Mouse (Mus musculus): ENCODE data around the gene Otud7a. TPM values are rescaled to one million over a fixed set of nuclear protein-coding genes. Genes with fewer than 3 reads are reported as not detected.

The Otud7a gene
- polyA plus RNA-seq, 1 experiment from 2014 or later, result 0.29 TPM

GRCm38 (mm10) chr7:63509825-63510224, 65.3 kb downstream of the Otud7a start:
- no peak for ATAC-seq (ENCODE audit: low FRiP score, low read depth)
- no peaks in the 10 kb centered on the region for H3K27me3 ChIP-seq
- no peaks in the 10 kb centered on the region for H3K9me3 ChIP-seq
- H3K9ac ChIP-seq, result no peak overlapping the region
- H3K4me1 ChIP-seq, result no peaks in the 10 kb centered on the region
- 69% methylated on average over 1 of the region's 1 CpGs for WGBS
- H3K27ac ChIP-seq, result no peak overlapping the region
- H3K36me3 ChIP-seq, result no peaks in the 10 kb centered on the region
- no peak overlapping the region for H3K4me2 ChIP-seq (replicated peaks)
- H3K4me3 ChIP-seq, result no peak overlapping the region

DNA sequence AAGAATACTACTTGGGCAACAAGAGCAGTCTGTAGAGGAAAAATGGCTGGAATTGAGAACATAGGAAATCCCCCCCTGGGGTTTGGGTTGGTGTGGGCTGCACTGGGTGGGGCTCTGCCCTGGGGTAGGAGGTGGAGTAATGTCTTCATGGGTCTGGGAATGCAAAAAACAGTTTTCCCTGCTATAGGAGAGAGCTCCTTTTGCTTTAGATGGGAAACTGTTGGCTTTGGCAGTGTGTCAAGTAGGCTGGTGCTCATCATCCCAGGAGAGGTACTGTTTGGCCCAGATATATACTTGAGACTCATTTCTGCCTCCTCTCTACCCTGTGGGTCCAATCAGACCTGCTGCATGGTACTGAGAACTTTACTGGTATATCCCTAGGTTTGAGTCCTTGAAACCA, 66.9 kb downstream of the Otud7a start:
- no peak overlapping the region for H3K27ac ChIP-seq
- no peaks in the 10 kb centered on the region for H3K4me1 ChIP-seq
- H3K4me2 ChIP-seq (replicated peaks), result no peak overlapping the region
- H3K27me3 ChIP-seq, result no peaks in the 10 kb centered on the region
- no peak overlapping the region for H3K9ac ChIP-seq
- no peak for ATAC-seq (ENCODE audit: low FRiP score, low read depth)
- no peak overlapping the region for H3K4me3 ChIP-seq
- no peaks in the 10 kb centered on the region for H3K36me3 ChIP-seq
- H3K9me3 ChIP-seq, result no peaks in the 10 kb centered on the region

- Histone ChIP-seq H3K4me1 (no peaks in the 10 kb centered on the region), H3K27me3 (no peaks in the 10 kb centered on the region), H3K4me3 (no peak overlapping the region), H3K36me3 (no peaks in the 10 kb centered on the region), H3K9ac (no peak overlapping the region), H3K4me2 (replicated peaks) (no peak overlapping the region), H3K27ac (no peak overlapping the region), H3K9me3 (no peaks in the 10 kb centered on the region)
- no peak for ATAC-seq (ENCODE audit: low FRiP score, low read depth)
- 67% methylated on average over 2 of the region's 2 CpGs for WGBS
Measured at GRCm38 (mm10) chr7:63512561-63512960, 68.0 kb downstream of the Otud7a start.

DNA sequence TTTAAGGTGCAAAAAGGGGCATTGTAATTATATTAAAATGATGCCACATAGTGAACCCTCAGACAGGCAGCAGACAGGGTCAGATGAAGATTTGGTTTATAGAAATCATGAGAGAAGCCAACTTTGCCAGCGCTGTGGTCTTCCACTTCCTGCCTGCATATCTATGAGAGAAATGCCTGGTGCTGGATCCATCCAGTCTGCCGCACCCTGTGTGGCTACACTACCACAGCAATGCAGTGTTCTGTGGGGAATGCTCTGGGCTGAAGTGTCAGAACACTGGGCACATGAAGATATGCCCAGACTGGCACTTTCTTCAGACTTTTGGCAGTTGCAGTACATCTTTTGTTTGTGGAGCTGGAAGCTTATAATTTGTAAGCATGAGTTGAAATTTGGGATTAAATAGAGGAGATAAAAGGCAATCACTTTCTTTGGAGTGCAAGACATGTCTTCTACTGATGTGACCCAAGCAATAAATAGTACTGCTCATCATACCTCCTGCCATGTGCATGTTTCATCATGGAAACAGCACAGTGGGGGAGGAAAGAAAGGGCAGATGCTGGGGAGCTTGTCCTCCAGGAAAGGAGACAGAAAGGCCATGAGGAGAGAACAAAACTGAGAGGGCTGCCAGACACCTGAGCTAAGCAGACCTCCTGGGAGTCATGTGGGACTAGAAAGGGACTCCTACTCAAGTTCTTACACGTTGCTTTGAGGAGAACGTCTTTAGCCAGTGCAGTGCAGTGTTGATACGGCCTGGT, 71.8 kb downstream of the Otud7a start:
- Histone ChIP-seq H3K4me1 (no peaks in the 10 kb centered on the region), H3K9me3 (no peaks in the 10 kb centered on the region), H3K4me3 (no peak overlapping the region), H3K4me2 (replicated peaks) (no peak overlapping the region), H3K27ac (no peak overlapping the region), H3K27me3 (no peaks in the 10 kb centered on the region), H3K9ac (no peak overlapping the region), H3K36me3 (no peaks in the 10 kb centered on the region)
- WGBS, result 85% methylated on average over 5 of the region's 5 CpGs
- no peak for ATAC-seq (ENCODE audit: low FRiP score, low read depth)

DNA sequence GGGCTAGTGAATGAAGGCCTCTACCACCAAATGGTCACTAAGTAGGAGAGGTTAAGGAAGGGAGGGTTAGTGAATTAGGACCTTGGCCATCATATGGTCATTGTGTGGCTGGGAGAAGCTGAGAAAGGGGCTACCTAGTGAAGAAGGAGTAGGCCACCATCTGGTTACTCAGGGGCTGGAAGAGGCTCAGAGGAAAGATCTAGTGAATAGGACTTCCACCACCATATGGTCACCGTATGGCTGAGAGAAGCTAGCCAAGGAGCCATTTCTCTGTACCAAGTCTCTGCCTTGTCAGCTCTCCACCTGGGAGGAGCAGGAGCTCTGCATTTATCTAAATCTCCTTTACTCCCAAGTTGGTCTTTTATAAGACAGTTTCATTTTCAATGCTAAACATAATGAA, 75.7 kb downstream of the Otud7a start:
- no peaks in the 10 kb centered on the region for H3K9me3 ChIP-seq
- H3K4me1 ChIP-seq, result no peaks in the 10 kb centered on the region
- no peak for ATAC-seq (ENCODE audit: low FRiP score, low read depth)
- no peaks in the 10 kb centered on the region for H3K27me3 ChIP-seq
- WGBS, result 70% methylated on average over 1 of the region's 1 CpGs
- no peak overlapping the region for H3K4me3 ChIP-seq
- H3K27ac ChIP-seq, result no peak overlapping the region
- no peaks in the 10 kb centered on the region for H3K36me3 ChIP-seq
- H3K9ac ChIP-seq, result no peak overlapping the region
- H3K4me2 ChIP-seq (replicated peaks), result no peak overlapping the region

DNA sequence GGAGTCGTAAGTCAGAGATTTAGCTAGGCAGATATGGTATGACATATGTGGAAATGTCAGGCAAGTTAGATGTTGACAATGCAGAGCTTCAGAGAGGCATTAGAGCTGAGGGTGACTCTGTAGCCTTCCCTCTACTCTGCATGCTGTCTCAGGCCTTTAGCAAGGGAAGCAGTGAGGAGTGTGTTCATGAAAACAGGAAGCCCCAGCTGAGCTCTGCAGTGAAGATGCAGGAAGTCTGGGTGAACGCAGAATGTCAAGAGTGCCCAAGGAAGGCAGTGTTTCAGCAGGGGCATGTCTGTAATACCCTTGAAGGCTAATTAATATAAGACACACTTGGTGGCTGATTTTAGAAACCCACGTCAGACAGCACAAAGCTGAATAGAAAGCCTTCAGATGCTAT, 77.9 kb downstream of the Otud7a start:
- no peak for ATAC-seq (ENCODE audit: low FRiP score, low read depth)
- H3K4me1 ChIP-seq, result no peaks in the 10 kb centered on the region
- no peak overlapping the region for H3K27ac ChIP-seq
- H3K9me3 ChIP-seq, result no peaks in the 10 kb centered on the region
- no peaks in the 10 kb centered on the region for H3K36me3 ChIP-seq
- WGBS, result 69% methylated on average over 3 of the region's 3 CpGs
- H3K4me3 ChIP-seq, result no peak overlapping the region
- H3K9ac ChIP-seq, result no peak overlapping the region
- no peaks in the 10 kb centered on the region for H3K27me3 ChIP-seq
- no peak overlapping the region for H3K4me2 ChIP-seq (replicated peaks)

GRCm38 (mm10) chr7:63523051-63523450, 78.5 kb downstream of the Otud7a start:
- Histone ChIP-seq H3K9ac (no peak overlapping the region), H3K27ac (no peak overlapping the region), H3K4me3 (no peak overlapping the region), H3K9me3 (no peaks in the 10 kb centered on the region), H3K4me1 (no peaks in the 10 kb centered on the region), H3K36me3 (no peaks in the 10 kb centered on the region), H3K4me2 (replicated peaks) (no peak overlapping the region), H3K27me3 (no peaks in the 10 kb centered on the region)
- 76% methylated on average over 3 of the region's 3 CpGs for WGBS
- ATAC-seq (ENCODE audit: low FRiP score, low read depth), result no peak

GRCm38 (mm10) chr7:63540293-63540692, 95.7 kb downstream of the Otud7a start:
- H3K4me1 ChIP-seq, result no peaks in the 10 kb centered on the region
- H3K4me2 ChIP-seq (replicated peaks), result no peak overlapping the region
- WGBS, result 96% methylated on average over 4 of the region's 4 CpGs
- H3K9ac ChIP-seq, result no peak overlapping the region
- no peaks in the 10 kb centered on the region for H3K36me3 ChIP-seq
- no peaks in the 10 kb centered on the region for H3K27me3 ChIP-seq
- no peaks in the 10 kb centered on the region for H3K9me3 ChIP-seq
- H3K27ac ChIP-seq, result no peak overlapping the region
- ATAC-seq (ENCODE audit: low FRiP score, low read depth), result no peak
- H3K4me3 ChIP-seq, result no peak overlapping the region

DNA sequence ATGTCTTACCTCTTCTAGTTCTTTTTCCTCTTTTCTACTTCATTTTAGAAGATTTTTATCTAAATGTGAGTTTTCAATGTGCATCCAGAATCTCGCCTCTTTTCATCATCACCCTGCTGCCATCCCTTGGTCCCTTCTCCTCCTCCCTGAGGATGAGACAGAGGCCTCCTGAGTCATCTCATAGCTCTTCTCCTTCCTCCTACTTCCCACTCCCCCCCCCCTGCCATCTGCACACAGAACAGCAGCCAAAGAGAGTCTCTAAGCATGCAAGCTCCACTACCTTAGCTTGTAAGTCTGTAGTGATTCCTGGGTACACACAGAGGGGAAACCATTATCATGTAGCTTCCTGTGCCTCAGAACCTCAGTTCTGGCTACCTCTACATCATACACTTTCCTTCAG, 109.9 kb downstream of the Otud7a start:
- no peak for ATAC-seq (ENCODE audit: low FRiP score, low read depth)
- no peak overlapping the region for H3K4me2 ChIP-seq (replicated peaks)
- H3K9ac ChIP-seq, result no peak overlapping the region
- WGBS, result 56% methylated on average over 1 of the region's 1 CpGs
- no peak overlapping the region for H3K4me3 ChIP-seq
- H3K27me3 ChIP-seq, result no peaks in the 10 kb centered on the region
- no peak overlapping the region for H3K27ac ChIP-seq
- no peaks in the 10 kb centered on the region for H3K36me3 ChIP-seq
- H3K9me3 ChIP-seq, result no peaks in the 10 kb centered on the region
- H3K4me1 ChIP-seq, result no peaks in the 10 kb centered on the region

DNA sequence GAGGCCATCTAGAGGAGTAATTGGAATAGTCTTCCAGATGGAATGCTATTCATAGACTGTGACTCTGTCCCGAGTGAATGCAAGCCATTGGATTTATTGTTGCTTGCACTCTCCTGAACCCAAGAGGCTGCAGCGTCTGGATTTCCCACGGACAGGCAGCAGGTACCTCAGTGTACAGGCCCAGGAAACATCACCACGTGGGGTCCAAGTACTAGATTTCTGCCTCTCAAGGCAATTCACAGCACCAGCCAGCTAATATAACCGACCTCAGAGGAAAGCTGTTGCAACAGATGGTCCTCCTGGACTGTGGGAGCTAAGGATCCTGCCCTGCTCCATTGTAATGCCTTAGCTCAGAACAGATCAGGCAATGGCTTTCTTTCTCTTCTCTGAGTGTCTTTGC, 111.8 kb downstream of the Otud7a start:
- Histone ChIP-seq H3K9ac (no peak overlapping the region), H3K27ac (no peak overlapping the region), H3K36me3 (no peaks in the 10 kb centered on the region), H3K4me1 (no peaks in the 10 kb centered on the region), H3K9me3 (no peaks in the 10 kb centered on the region), H3K27me3 (no peaks in the 10 kb centered on the region), H3K4me2 (replicated peaks) (no peak overlapping the region), H3K4me3 (no peak overlapping the region)
- no peak for ATAC-seq (ENCODE audit: low FRiP score, low read depth)
- 65% methylated on average over 5 of the region's 5 CpGs for WGBS

- Histone ChIP-seq H3K4me2 (replicated peaks) (no peak overlapping the region), H3K4me3 (no peak overlapping the region), H3K9me3 (no peaks in the 10 kb centered on the region), H3K27me3 (no peaks in the 10 kb centered on the region), H3K27ac (no peak overlapping the region), H3K4me1 (no peaks in the 10 kb centered on the region), H3K36me3 (no peaks in the 10 kb centered on the region), H3K9ac (no peak overlapping the region)
- 81% methylated on average over 3 of the region's 3 CpGs for WGBS
- no peak for ATAC-seq (ENCODE audit: low FRiP score, low read depth)
Measured at GRCm38 (mm10) chr7:63558918-63559317, 114.4 kb downstream of the Otud7a start.

DNA sequence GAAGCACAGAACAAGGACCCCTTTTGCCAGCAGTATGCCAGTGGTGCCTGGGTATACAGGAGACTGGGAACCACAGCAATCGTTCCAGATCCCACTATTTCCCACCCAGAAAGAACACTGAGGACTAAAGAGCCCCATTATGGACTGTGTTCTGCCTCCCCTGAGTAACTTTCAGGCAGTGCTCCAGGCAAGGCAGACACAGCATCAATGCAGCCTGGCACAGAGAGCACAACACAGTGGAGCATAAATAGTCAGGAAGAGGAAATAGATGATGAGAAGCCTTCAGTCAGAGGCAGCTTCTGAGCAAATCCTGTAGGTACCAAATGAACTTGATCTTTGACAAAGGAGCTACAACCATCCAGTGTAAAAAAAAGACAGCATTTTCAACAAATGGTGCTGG, 115.1 kb downstream of the Otud7a start:
- Histone ChIP-seq H3K9me3 (no peaks in the 10 kb centered on the region), H3K4me2 (replicated peaks) (no peak overlapping the region), H3K27ac (no peak overlapping the region), H3K4me1 (no peaks in the 10 kb centered on the region), H3K9ac (no peak overlapping the region), H3K27me3 (no peaks in the 10 kb centered on the region), H3K36me3 (no peaks in the 10 kb centered on the region), H3K4me3 (no peak overlapping the region)
- whole genome bisulfite sequencing, result 61% methylated on average over 1 of the region's 1 CpGs
- no peak for ATAC-seq (ENCODE audit: low FRiP score, low read depth)

DNA sequence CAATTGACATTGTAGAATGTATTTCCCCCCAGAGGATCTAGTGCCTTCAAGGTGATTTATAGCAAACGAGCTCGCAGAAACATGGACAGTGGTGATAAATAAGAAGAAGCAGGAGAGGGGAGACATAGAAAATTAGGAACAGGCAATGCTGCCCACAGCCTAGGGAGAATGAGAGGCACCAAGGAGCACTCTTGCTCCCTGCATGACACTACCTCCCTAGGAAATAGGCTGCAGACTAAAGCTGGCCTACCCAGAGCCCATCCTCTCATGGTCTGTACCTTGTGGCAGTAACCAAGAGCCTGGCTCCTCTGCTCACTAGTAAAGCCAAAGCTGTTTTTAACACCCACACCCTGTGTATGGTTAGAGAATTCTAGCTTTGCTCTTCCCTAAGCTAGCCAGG, 138.8 kb downstream of the Otud7a start:
- Histone ChIP-seq H3K9ac (no peak overlapping the region), H3K4me3 (no peak overlapping the region), H3K4me2 (replicated peaks) (no peak overlapping the region), H3K27me3 (no peaks in the 10 kb centered on the region), H3K4me1 (no peaks in the 10 kb centered on the region), H3K9me3 (no peaks in the 10 kb centered on the region), H3K27ac (no peak overlapping the region), H3K36me3 (no peaks in the 10 kb centered on the region)
- 52% methylated on average over 2 of the region's 2 CpGs for WGBS
- no peak for ATAC-seq (ENCODE audit: low FRiP score, low read depth)
